Mouse (Mus musculus): ENCODE measurements around the gene 0610012G03Rik.

The 0610012G03Rik gene

DNA sequence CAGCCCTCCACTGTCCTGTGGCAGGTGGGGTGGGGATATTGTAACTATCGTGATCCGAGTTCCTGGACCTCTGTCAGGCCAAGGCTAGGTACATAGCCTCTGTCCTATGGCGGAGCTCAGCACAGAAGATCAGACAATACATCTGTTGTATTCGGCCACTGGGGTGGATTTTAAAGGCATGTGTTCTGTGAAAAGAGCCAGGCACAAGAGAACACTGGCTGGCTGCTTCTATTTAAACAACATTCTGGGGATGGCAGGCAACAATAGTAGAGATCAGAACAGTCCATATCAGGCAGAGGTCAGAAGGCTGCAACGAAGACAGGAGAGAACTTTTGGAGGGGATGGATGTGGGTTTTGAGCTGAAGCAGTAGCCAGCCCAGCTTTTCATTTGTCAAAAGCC lies 16.0 kb downstream of the 0610012G03Rik start:
- DNase-seq, result no peak

DNA sequence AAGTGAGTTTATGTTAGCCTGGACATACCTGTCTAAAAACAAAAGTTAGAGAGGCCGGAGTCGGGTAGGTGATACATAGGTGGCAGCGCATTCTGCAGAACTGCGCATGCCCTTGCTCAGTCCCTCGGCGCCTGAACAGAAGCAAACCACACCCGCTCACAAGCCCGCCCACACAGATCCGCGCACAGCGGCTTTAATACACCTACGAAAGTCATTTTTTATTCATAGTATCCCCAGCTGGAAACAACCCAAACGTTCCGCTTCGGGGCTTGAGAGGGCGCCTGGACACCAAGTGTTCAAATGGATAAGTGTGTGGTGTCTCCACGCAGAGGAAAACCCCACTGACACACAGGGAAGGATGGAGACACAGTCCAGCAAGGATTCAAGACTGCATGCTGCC lies 17.0 kb downstream of the 0610012G03Rik start:
- no peak for DNase-seq

DNA sequence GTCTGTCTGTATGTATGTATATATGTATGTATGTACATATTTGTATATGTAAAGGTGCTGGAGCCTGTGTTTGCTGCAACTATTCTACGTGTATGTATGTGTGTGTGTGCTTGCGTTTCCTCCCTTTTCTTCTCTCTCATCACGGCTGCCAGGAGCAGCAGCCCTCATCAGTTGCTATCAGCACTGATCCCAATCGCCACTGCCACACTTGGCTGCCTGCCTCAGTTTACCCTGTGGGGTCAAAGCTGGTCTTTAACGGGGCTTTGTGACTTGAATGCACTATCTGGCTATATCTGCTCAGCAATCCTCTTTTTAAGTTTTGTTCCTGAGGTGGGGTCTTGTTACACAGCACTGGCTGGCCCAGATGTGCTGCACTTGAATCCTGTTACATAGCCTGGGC lies 20.9 kb downstream of the 0610012G03Rik start:
- DNase-seq, result no peak

DNA sequence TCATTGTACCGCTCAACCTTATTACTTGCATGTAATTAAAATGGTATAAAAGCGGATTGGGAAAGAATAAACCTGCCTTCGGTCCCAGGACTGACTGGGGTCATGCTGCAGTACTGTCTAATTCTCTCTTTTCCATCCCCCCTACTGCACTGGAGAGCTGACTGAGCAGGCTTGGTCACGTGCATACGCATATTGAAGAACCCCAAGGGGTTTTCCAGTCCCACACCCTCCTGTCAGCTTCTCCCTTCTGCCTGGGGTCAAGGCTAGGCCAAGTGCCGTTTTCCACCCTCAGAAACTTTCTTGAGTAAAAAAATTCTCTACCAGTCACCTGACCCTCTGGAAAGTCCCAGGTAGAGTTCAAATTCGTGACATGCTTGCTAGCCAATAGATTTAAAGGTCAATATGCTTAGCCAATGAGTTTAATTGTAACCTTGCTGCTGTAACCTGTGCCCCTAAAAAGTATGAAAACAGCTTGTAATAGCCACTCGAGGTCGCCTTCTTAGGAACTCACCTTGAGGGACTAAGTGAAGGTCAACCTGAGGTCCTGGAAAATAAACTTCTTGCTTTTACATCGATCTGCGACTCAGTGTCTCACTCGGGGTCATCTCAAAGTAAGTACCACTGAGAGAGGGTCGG lies 21.6 kb downstream of the 0610012G03Rik start:
- DNase-seq, result no peak

DNA sequence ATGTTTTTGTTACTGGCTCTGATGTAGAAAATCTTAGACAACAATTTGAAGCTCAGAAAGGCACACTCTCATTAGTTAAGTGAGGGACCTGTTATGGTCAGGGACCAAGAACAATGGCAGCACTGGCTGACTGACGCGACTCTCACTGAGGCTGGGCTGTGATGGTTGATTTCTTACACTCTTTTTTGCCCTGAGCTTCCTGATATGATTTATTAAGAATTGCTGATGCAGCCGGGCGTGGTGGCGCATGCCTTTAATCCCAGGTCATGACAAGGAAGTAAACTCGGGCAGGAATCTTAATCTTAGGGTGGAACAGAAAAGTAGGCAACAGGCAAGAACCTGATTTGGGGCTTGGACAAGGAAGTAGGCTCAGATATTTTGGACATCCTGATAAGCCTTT lies 22.2 kb downstream of the 0610012G03Rik start:
- no peak for DNase-seq

DNA sequence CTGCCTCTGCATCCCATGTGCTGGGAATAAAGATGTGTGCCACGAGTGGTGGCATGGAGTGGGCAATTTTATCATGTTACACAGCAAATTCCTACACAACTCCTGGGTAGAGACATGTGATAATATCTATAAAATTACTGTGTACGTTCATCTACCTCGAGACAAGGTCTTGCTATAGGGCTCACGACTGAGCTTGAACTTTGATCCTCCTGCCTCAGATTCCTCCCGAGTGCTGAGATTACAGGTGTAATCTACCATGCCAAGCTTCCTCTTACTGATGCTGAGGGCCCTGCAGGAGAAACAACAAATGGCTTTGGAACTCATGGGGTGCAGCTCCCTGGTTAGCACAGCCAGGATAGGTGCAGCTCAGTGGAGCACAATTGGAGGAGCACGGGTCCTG lies 23.9 kb downstream of the 0610012G03Rik start:
- DNase-seq, result no peak

DNA sequence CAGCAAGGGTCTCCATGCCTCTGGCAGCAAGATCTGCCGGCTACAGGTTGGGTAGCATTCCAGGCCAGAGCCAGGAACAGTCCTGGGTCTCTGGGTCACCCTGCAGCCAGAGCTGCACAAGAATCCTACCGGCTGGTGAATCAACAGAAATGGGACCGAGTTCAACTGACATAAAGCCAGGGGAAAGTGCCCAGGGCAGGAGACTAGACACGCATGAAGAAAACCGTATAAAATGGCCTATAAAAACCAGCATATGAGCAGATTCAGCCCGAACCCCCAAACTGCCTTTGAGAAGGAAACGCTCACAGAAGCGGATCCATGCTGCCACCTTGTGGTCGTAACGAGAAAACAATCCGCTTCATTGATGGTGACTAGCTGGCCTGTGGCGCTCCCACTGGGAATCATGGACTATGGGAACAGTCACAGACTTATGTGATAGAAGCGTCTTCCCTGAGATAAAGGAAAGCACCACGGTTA lies 30.0 kb downstream of the 0610012G03Rik start:
- DNase-seq, result peak; percentile 74 to 89

DNA sequence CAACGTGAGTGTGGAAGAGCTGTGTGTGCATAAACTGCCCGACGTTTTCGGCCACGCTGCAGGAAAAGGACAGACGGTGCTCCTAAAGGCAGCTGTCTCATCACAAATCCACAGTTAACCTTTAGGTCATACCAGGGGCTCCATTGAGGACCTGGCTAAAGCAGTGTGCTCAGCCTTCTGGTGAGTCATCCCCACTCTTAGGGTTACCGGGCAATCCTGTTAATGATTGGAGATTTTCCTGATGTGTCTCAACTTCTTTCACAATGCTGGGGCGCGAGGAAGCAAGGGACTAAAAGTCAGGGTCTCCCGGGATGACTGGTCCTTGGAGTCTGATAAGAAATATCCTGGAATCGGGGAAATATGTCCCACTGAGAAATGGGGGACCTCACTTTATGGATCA lies 30.5 kb downstream of the 0610012G03Rik start:
- DNase-seq, result peak; percentile 15 to 54

DNA sequence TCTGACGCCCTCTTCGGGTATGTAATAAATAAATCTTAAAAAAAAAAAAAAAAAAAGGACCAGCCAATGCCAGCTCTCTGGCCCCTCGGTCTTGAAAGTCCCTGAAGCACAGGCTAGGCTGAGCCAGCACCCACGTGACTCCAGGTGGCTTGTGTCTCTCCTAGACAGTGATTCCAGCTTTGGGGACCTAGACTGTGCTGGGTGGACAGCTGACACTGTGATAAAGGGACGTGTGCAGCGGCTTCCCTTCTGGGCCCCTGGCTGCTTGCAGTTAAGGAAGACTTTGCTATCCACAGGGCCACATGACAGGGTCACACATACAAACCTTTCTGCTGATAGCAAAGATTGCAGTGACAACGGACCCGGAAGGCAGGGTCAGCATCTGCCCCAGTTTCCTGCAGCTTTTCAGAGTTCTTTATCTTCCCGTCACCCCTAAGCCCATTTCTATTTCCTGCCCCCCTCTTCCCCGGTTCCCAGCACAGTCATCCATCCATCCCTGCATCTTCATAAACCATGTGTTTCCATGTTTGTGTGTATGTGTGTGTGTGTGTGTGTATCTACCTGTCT lies 37.9 kb downstream of the 0610012G03Rik start:
- DNase-seq, result peak in 1 of 2 experiments; percentile 23

DNA sequence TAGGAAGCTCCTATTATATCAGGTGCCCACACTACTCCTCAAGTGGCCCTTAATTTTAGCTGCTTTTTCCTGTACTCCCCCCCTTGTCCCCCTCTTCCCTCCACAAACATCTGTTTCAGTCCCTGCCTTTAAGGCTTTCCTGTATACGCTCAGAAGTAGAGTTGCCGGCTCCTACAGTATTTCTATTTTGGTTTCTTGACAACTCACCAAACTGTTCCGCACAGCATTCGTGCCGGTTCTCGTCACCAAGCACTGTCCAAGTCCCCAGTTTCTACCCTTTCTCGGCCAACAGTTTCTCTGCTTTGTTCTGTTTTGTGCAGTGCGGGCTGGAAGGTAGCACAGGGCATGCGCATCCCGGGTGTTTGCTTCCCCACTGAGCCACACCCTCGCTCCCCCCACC lies 39.3 kb downstream of the 0610012G03Rik start:
- no peak for DNase-seq

DNA sequence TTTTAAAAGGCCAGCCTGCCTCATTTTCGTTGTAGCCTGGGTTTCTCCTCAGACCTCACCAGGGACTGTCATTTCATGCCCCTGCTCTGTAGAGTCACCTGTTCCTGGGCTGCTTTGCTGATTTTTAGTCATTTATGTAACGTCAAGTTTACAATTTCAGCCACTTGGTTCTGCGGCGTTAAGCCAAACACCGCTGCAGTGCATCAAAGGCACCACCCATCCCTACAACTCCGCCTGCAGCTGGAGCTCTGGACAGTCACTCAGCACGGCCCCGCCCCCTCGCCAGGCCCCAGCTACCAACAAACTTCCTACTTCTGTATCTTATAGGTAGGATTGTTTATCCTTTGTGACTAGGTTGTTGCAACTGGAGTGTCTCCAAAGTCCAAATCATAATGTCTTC lies 41.4 kb downstream of the 0610012G03Rik start:
- DNase-seq, result peak in 1 of 2 experiments; percentile 71

DNA sequence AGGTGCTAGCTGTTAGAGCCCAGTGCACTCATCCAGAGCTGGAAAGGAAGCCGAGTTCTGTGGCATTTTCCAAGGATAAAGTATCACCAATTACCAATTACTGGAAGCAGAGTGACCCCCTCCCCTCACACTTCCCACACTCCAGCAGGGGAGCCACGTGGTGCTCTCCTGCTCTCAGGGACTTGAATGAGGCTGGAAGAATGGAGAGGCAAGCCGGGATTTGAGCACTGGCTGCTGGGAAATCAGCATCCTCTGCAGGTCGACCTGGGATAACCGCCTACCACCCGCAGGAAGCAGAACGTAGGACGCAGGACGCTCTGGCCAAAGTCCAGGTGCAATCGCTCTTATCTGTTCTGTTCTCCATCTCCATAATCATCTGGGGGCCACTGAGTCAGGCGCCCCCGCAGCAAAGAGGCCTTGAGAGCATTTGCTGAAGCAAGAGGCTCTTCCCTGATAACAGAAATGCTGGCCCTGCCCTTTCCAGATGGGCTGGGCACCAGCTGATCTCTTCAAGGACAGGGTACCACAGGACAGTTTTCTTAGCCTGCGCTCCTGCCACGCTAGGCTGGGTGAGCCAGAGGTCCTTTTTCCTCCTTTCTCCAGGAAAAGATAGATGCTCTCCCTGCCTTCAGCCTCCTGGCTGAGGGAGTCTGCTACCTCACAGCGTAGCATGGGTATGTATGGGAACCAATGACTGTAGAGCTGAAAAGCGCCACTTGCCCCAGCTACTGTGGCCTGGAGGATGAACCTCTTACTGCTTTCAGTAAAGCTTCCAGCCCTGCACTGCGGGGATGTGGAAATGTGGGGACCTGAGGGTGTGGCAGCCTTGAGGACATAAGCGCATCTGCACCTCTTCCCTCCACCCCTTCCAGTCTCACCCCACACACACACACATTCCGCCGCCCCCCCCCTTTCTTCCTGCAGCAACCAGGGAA lies 42.1 kb downstream of the 0610012G03Rik start:
- DNase-seq, result no peak

DNA sequence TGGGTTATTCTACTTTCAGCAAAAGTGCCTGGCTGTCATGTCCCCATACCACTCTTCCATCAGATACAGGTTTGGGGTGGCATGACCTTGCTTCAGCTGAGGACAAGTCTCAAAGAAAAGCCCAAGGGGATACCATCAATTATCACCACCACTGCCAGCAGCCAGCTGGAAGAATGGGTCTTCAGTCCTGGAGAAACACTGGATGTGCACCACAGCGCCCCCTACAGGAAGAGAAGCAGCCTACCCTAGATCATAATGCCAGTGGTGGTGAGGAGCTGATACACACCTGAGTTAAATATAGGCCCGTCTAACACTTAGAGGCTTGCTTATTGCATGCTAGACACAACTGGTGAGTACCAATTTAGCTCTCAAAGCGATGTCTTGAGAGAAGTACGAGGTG lies 43.0 kb downstream of the 0610012G03Rik start:
- no peak for DNase-seq

DNA sequence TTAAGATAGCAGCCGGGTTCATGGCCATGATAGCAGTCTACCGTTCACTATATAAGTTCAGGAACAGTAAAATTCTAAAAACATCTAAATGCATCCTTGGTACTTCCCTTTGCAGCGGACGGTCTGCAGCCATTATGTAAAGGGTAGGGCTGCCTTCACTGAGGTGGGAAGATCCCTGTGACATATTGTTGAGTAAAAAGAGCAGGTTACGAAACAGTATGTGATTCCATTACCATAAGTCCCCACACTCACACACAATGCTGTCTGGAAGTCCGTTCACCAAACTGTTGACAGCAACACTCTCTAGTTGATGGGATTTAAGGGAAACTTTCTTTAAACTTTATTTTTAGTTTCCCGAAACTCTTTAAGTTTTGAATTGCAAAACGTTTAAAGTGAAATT lies 45.1 kb downstream of the 0610012G03Rik start:
- no peak for DNase-seq

DNA sequence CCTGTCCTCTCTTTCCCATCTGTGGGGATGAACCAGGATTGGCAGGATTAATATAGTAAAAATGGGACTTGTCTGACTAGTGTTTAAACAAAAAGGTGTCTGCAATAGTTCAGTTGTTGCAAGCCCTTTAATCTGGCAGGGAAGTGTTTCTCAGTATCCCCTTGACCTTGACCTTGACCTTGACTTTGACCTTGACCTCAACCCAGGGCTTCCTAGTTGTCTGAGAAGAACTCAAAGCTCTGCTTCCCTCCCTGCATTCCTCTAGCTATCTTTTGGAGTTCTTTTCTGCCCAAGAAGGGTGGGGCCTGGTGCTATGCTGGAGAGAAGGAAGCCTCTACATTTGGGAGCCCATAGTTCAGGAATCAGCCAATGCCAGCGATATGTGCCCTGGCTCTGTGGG lies 46.4 kb downstream of the 0610012G03Rik start:
- no peak for DNase-seq

DNA sequence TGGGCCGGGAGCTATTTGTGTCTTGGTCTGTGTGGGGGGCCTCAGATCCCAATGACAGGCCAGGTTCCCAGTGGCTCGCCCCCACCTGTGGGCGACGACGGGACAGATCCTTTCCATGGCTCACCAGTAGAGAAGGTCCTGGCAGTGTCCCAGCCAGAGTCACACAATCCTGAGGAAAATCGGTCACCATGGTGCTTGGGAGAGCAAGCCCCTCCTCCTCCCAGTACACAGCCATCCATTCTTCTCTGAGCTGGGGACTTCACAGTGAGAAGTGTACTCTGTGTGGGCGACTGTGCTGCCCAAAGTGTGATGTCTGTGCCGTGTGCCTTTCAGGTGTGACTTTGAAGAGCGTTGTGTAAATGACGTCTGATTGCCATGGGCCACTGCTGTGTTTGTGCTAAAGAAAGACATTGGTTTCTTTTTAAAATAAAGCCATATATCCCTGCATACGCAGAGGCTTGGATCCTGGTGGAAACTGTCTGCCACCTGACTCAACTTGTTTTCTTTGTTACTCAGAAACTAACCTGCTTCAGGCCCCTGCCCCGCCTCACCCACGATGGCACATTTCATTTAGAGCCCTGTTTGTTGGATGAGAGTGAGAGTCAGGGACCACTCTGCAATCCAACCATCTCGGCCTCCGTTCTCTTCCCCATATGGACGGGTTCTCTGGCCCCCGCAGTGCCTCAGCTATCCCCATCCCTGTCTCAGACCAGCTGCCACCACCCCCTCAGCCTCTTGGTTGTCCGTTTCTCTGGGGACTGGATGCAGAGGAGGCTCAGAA lies 49.6 kb downstream of the 0610012G03Rik start:
- DNase-seq, result no peak
